Mouse (Mus musculus): ENCODE measurements around the gene Tab2. TPM values are rescaled to one million over a fixed set of nuclear protein-coding genes. Genes with fewer than 3 reads are reported as not detected.
"Not testable (repeated sequence)": the region's sequence is repeated elsewhere in the genome, so short reads cannot be mapped to it uniquely, and the experiment has no call there.

Tab2 gene
- total RNA-seq, 2 experiments from 2014 or later, result 52.1 to 121 TPM

DNA sequence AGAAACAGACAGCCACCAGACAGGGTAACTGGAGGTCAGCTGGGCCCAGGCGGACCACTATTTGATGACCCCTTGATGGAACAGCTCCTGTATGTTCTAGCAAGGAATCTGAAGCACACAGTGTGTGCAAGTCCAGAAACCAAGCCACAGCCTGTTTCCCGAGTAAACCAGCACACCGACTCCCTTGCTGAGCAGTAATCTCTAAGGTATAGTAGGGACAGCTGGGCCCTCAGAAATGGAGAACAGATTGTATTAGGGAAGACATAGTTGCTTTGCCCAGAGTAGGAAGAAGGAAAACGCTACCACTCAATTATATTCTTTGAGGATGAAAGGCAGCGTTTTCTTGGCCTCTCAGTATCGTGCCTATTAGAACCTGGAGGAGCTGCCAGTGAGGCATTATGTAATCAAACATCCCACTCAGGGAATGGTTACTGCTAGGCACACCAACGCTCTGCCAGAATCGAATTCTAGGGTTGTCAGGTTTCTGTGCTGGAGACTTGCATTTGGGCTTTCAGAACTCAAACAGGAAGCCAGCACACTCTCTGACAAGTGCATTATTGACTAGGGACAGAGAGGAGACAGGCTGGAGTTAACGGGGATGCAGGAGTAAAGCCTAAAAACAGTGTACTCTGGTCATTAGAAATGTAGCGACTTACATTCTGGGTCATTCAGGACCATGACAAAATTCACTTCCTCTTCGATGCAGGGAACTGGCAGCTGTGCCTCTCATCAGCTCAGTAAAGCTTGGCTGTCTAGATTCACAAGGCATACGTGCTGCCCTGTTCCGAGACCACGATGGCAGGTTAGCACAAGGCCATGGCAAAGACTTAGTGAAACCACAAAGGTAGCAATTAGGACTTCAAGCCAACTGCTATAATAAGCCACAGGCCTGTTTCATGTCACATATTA, 55.1 kb downstream of the Tab2 start:
- ATAC-seq (replicated peaks; ENCODE audit: poor library complexity, severe bottlenecking), result no peak

DNA sequence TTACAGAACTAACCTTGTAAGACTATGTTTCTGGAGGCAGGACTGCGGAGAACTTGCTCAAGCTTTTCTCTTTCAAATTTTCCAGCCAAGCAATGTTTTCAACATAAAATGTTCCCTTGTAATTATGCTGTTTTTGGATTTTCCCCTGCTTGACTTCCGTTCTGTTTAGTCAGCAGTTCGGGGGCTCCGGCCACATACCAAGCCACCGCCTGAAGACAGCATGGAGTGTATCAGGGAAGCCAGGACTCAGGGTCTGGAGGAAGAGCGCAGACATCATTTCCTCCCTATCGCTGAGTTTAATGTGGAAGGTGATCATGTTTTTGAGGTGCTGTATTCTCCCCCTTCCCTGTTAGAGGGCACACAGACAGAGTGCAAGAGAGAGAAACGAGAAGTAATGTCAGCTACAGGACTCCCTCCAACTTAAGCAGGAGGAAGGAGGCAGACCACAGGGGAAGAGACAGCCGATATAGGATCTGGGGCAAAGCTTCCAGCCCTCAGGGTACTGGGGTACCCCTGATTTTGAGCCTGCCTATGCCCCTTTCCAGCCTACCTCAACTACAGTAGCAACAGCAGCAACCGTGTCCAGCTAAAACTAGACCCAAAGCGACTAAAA, 67.7 kb downstream of the Tab2 start:
- peak; percentile 84 for ATAC-seq (replicated peaks; ENCODE audit: poor library complexity, severe bottlenecking)

DNA sequence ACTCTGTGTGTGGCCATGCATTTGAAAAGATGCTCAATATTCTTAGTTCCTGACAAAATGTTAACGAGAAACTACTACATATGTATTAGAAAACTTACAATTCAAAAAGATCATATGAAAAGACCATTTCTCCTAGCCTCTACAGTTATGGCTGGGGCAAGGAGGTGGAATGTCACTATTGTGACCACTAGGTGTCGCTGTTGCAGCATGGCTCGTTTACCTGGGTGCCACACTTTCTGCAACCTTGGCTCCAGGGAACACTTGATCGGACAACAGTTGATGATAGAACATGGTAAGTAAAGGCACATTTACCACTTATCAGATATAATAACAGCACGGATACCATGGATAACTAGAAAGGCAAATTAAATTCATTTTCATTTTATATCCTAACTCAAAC, 72.5 kb downstream of the Tab2 start:
- ATAC-seq (replicated peaks; ENCODE audit: poor library complexity, severe bottlenecking), result peak; percentile 89

GRCm38 (mm10) chr10:7881971-7882370, 74.1 kb downstream of the Tab2 start:
- ATAC-seq (replicated peaks; ENCODE audit: poor library complexity, severe bottlenecking), result no peak

GRCm38 (mm10) chr10:7880283-7880682, 75.7 kb downstream of the Tab2 start:
- not testable (repeated sequence) for ATAC-seq (replicated peaks; ENCODE audit: poor library complexity, severe bottlenecking)

DNA sequence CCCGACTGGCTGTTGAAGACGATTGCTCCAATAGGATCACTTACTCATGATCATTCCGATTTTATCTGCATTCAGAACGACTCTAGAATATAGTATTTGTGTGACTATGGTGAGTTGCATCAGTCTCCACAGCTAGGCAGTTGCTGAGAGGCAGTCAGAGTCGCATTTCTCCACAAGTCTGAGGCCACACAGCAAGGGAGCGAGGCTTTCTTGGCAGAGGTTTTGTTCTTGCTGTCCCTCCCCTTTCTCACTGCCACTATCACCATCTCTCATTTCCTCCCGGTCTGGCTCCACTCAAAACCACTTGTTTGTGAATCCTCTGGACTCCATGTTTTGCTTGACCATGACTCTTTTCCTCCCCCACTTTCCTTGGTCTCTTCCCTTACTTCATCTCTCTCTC, 81.8 kb downstream of the Tab2 start:
- no peak for ATAC-seq (replicated peaks; ENCODE audit: poor library complexity, severe bottlenecking)

DNA sequence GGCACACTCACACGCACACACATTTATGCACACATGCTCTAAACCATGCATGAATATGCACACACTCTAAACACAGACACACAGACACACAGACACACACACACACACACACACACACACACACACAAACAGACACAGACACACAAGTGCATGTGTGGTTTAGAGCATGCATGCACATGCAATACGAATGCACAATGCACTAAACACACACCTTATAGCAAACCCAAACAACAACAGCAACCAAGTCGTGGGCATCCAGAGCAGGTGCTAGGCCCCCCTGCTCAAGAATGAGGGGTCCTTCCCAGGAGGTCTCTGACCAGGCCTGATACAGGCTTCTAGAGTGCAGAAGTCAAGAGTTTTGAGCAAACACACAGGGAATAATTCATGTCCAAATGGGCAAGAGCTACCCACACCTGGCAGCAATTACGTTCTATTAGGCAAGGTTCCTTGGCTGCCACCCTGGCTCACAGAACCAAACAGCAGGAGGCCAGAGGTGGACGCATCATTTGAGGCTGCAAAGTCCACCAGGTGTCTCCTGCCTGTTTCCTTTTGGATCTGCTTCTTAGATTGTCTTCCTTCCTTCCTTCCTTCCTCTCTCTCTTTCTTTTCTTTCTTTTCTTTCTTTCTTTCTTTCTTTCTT, 84.5 kb downstream of the Tab2 start:
- ATAC-seq (replicated peaks; ENCODE audit: poor library complexity, severe bottlenecking), result no peak

DNA sequence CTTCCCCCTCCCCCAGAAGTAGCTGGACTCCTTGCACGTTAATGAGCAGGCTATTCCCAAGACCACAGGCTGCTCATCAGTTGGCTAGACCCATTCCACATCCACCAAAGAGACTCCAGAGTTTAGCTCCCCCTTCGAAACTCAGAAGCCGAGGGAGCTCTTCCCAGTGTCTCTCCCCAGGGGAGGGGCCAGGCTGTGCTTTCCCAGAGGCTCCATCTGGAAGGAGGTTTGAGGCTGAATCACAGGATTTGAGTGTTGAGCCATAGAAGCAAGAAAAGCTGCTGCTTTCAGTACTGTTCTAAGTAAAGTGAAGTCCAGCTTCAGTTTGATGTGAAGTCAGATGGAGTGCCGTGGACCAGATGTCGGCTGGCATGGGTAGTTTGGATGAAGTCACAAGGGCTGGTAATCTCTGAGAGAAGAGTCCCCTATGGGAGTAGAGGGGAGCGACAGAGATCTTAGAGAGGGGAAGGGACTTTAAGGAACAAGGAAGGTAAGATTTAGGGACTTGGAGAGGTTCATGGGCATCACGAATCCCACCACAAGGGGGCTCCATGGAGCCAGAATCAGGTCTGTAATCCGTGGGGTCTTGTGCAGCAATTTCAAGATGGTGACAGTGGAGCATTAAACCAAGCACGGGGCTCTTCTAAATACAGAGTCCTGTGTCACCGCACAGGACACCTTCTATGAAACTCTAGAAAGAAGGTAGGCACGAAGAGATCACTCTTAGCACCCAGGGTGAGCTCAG, 85.3 kb downstream of the Tab2 start:
- ATAC-seq (replicated peaks; ENCODE audit: poor library complexity, severe bottlenecking), result peak; percentile 73

GRCm38 (mm10) chr10:7869746-7870145, 86.3 kb downstream of the Tab2 start:
- ATAC-seq (replicated peaks; ENCODE audit: poor library complexity, severe bottlenecking), result no peak

- no peak for ATAC-seq (replicated peaks; ENCODE audit: poor library complexity, severe bottlenecking)
Observed at GRCm38 (mm10) chr10:7867666-7868030, 88.4 kb downstream of the Tab2 start.

GRCm38 (mm10) chr10:7866762-7867665, 89.0 kb downstream of the Tab2 start:
- no peak; the same call in 1 of the 2 replicates for ATAC-seq (replicated peaks; ENCODE audit: poor library complexity, severe bottlenecking)

GRCm38 (mm10) chr10:7864806-7865205, 91.2 kb downstream of the Tab2 start:
- no peak for ATAC-seq (replicated peaks; ENCODE audit: poor library complexity, severe bottlenecking)

GRCm38 (mm10) chr10:7864184-7864583, 91.8 kb downstream of the Tab2 start:
- no peak for ATAC-seq (replicated peaks; ENCODE audit: poor library complexity, severe bottlenecking)

DNA sequence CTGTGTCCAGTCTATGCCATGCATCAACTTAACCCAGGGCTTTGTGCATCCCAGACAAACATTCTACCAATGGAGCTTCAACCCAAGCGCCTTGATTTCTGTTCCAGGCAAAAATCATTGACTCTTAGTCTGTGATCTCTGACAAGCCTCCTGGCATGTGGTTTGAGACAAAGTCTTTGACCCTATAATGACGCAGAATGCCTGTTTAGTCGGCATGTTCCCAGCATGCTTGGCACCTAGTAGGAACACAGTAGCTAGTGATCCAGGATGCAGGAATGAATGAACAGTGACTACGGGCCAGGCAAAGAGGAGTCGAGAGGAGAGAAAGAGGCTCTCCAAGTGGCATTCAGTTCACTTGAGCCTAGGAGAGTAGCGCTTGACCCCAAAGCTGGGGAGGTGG, 92.6 kb downstream of the Tab2 start:
- ATAC-seq (replicated peaks; ENCODE audit: poor library complexity, severe bottlenecking), result no peak

DNA sequence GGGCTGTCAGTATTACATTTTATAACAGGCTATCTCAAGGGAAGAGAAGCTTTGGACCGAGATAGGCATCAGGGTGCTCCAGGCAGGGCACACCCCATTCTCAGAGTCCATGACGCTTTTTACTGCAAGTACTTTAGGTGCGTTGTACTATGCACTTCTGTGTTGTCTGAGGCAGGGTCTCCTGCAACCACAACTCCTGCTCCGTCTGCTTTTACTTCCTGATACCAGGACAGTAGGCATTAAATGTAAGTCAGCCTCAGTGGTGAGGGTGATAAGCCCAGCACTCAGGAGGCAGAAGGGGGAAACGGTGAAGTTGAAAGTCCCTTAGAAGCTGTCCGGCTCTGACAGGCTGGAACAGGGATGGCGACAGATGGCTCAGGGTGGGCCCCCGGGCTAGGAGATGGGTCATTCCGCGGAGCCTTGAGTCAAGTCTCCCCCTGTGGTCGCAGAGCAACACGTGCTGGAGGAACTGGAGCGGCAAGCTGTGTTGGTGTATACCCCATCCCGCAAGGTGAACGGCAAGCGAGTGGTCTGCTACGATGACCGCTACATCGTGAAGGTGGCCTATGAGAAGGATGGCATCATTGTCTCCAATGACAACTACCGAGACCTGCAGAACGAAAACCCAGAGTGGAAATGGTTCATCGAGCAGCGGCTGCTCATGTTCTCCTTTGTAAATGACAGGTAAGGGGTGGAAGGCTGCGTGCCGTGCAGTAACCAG, 93.9 kb downstream of the Tab2 start:
- ATAC-seq (replicated peaks; ENCODE audit: poor library complexity, severe bottlenecking), result no peak

DNA sequence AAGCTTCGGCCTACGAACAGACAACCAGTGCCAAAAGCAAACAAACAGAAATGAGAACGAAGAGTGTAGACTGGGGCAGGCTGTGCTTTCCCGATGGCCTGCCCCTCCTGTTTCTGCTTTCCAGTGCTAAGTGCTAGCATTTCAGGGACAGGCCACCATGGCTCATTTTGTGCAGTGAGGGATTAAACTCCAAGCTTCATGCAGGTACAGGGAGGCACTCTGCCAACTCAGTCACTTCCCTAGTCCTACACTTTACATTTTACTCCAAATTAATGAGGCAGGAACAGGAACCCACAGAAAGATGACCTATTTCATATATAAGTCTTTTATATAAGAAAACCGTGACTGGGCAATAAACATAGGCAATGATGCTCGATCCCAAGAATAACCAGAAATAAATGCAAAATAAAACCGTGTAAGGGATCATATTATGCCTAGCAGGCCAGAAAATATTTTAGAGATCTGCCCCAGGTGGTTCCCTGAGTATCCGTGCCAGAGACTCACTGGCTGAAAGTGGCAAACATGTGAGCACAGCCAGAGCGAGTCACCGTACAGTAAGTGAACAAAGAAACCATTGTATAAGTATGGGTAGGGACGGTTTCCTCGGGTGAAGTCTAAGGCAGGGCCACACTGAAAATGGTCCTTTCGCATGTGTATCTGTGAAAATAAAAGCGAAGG, 94.6 kb downstream of the Tab2 start:
- ATAC-seq (replicated peaks; ENCODE audit: poor library complexity, severe bottlenecking), result no peak

DNA sequence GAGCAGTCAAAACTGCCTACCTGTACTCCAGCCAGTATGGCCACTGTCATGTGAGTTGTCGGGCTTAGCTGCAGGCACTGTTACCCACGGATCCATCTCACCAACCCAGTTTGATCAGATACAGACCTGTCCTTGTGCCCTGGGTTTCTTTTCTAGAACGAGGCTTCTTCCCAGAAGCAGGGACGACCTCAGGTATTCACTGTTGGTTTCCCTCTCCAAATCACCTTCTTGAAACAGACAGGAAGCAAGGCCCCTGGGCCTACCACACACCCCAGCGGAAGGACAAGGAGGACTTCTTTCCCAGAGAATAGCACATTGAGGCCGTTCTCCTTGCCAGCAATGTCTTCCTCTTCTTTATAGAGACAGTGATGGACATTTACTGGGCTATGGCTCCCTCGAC, 95.5 kb downstream of the Tab2 start:
- ATAC-seq (replicated peaks; ENCODE audit: poor library complexity, severe bottlenecking), result no peak
